Mouse (Mus musculus) olfactory bulb, adult 2 months (tissue): ENCODE data around the gene Olfr799.

ENCODE experiments used
- CTCF ChIP-seq: fragments of 200-500 bp; IDR thresholded peaks from 2 replicates; pipeline ENCODE4 v1.5.1; 2012; ENCODE audit warnings: low read depth, mild to moderate bottlenecking, low read length, moderate library complexity; ENCODE audit not compliant: insufficient read depth
- POLR2A ChIP-seq: fragments of 200-500 bp; IDR thresholded peaks from 2 replicates; pipeline ENCODE4 v1.6.1; 2012; ENCODE audit warnings: mild to moderate bottlenecking, low read depth, low read length, moderate library complexity; ENCODE audit not compliant: insufficient read depth

GRCm38 (mm10) chr10:129688069-129688468, 50.8 kb downstream of the Olfr799 start, which contains the start of gene Olfr802:
- TF ChIP-seq CTCF, result no peak
- no peak for TF ChIP-seq POLR2A
